Mouse (Mus musculus) heart, embryonic 12.5 days (tissue): Measurements from ENCODE around the gene Fn3k. TPM values are rescaled to one million over a fixed set of nuclear protein-coding genes. Genes with fewer than 3 reads are reported as not detected.
A peak's percentile ranks its signal among the peaks of the same experiment; 100 is the strongest.

Source experiments
- ATAC-seq: fragments of 200-750 bp; cut with Nextera tagmentation; 2 replicates; pipeline ENCODE4 v1.8.0; 2017; ENCODE audit warnings: moderate TSS enrichment, moderate library complexity; ENCODE audit not compliant: insufficient number of reproducible peaks, low FRiP score
- H3K27ac ChIP-seq: fragments of 300-500 bp; sonication (generic); 2 replicates; pipeline ENCODE4 v1.5.1; 2016; ENCODE audit warnings: mild to moderate bottlenecking, moderate library complexity; ENCODE audit not compliant: poor library complexity, severe bottlenecking
- H3K27me3 ChIP-seq: fragments of 300-500 bp; sonication (generic); replicated peaks from 2 replicates; pipeline ENCODE4 v1.6.1; 2016; ENCODE audit warnings: mild to moderate bottlenecking, moderate library complexity
- H3K36me3 ChIP-seq: fragments of 300-500 bp; sonication (generic); 2 replicates; pipeline ENCODE4 v1.6.1; 2016; ENCODE audit warnings: mild to moderate bottlenecking, moderate library complexity
- H3K4me1 ChIP-seq: fragments of 300-500 bp; sonication (generic); replicated peaks from 2 replicates; pipeline ENCODE4 v1.6.1; 2016; ENCODE audit warnings: mild to moderate bottlenecking
- H3K4me2 ChIP-seq: fragments of 300-500 bp; sonication (generic); 2 replicates; pipeline ENCODE4 v1.6.1; 2016; ENCODE audit warnings: mild to moderate bottlenecking, moderate library complexity
- H3K4me3 ChIP-seq: fragments of 300-500 bp; sonication (generic); 2 replicates; pipeline ENCODE4 v1.5.1; 2016; ENCODE audit warnings: mild to moderate bottlenecking
- H3K9ac ChIP-seq: fragments of 300-500 bp; sonication (generic); 2 replicates; pipeline ENCODE4 v1.6.1; 2016; ENCODE audit warnings: mild to moderate bottlenecking, moderate library complexity
- H3K9me3 ChIP-seq: fragments of 300-500 bp; sonication (generic); replicated peaks from 2 replicates; pipeline ENCODE4 v1.6.1; 2016; ENCODE audit warnings: mild to moderate bottlenecking, moderate library complexity
- WGBS: fragments of 180-500 bp; shearing (Covaris S2); methylation state at CpG from one replicate; pipeline ENCODE4 v1.1.7; 2016; 5-methylcytosine and 5-hydroxymethylcytosine counted together
- polyA plus RNA-seq: library from polyadenylated mRNA; unstranded; fragments of >200 nt; fragmentation: Nextera tagmentation; extraction: Ambion mirVana; gene quantifications from 2 replicates; pipeline ENCODE4 v1.2.1, GENCODE M21; 2016

The Fn3k gene
- polyA plus RNA-seq, 1 experiment from 2014 or later: 6.2 TPM

GRCm38 (mm10) chr11:121420379-121420778 is 14.3 kb upstream of the Fn3k start:
- Histone ChIP-seq H3K4me1 (peaks cover 12% of the 10 kb centered on the region), H3K9ac (peak overlapping the region; percentile 58; the same call in 1 of the 2 replicates), H3K27ac (no peak overlapping the region), H3K9me3 (no peaks in the 10 kb centered on the region), H3K27me3 (0 out of 2 replicates have a peak, but pooled peaks cover 3% of the 10 kb centered on the region), H3K4me2 (peak overlapping the region; percentile 83), H3K4me3 (peak overlapping the region; percentile 87), H3K36me3 (no peaks in the 10 kb centered on the region)
- ATAC-seq: no peak
- 54% methylated on average over 5 of the region's 5 CpGs for WGBS

GRCm38 (mm10) chr11:121420830-121421552 is 13.7 kb upstream of the Fn3k start, which contains the start of gene Fn3krp:
Gene Fn3krp, plus strand, starts transcription at chr11:121421401.
- peak; percentile 100 for ATAC-seq
- Histone ChIP-seq H3K27ac (peak within 1 kb of the TSS; percentile 83), H3K4me1 (peaks cover 12% of the 10 kb centered on the region), H3K4me3 (peak within 1 kb of the TSS; percentile 87), H3K27me3 (0 out of 2 replicates have a peak, but pooled peaks cover 3% of the 10 kb centered on the region), H3K9ac (peak within 1 kb of the TSS; percentile 83), H3K4me2 (peak within 1 kb of the TSS; percentile 83), H3K36me3 (no peaks in the 10 kb centered on the region), H3K9me3 (no peaks in the 10 kb centered on the region)
- 1% methylated on average over 28 of the region's 28 CpGs for WGBS

GRCm38 (mm10) chr11:121421553-121422173 is 13.1 kb upstream of the Fn3k start:
- Histone ChIP-seq H3K36me3 (no peaks in the 10 kb centered on the region), H3K4me3 (peak overlapping the region; percentile 87), H3K27ac (peak overlapping the region; percentile 3; the same call in 1 of the 2 replicates), H3K4me2 (peak overlapping the region; percentile 83), H3K9ac (peak overlapping the region; percentile 83), H3K27me3 (0 out of 2 replicates have a peak, but pooled peaks cover 3% of the 10 kb centered on the region), H3K4me1 (peaks cover 12% of the 10 kb centered on the region), H3K9me3 (no peaks in the 10 kb centered on the region)
- whole genome bisulfite sequencing: under 1% methylated on average over 28 of the region's 28 CpGs
- peak; percentile 71 for ATAC-seq

GRCm38 (mm10) chr11:121433397-121433796 is 1.3 kb upstream of the Fn3k start:
- peak overlapping the region; percentile 27 for H3K4me2 ChIP-seq
- H3K27ac ChIP-seq: peak overlapping the region; percentile 71
- WGBS: 42% methylated on average over 4 of the region's 4 CpGs
- no peak overlapping the region for H3K9ac ChIP-seq
- no peak overlapping the region for H3K4me3 ChIP-seq
- peak; percentile 59 for ATAC-seq
- H3K27me3 ChIP-seq: no peaks in the 10 kb centered on the region
- no peaks in the 10 kb centered on the region for H3K9me3 ChIP-seq
- H3K4me1 ChIP-seq: peaks cover 22% of the 10 kb centered on the region
- H3K36me3 ChIP-seq: peaks cover 21% of the 10 kb centered on the region

- no peak overlapping the region for H3K4me3 ChIP-seq
- no peak overlapping the region for H3K27ac ChIP-seq
- H3K9me3 ChIP-seq: no peaks in the 10 kb centered on the region
- H3K36me3 ChIP-seq: no peaks in the 10 kb centered on the region
- ATAC-seq: no peak
- no peak overlapping the region for H3K9ac ChIP-seq
- 59% methylated on average over 5 of the region's 5 CpGs for WGBS
- no peak overlapping the region for H3K4me2 ChIP-seq
- H3K4me1 ChIP-seq: peaks cover 26% of the 10 kb centered on the region
- no peaks in the 10 kb centered on the region for H3K27me3 ChIP-seq
Measured at GRCm38 (mm10) chr11:121437236-121437635, 2.5 kb downstream of the Fn3k start.

GRCm38 (mm10) chr11:121439686-121440292 is 5.1 kb downstream of the Fn3k start:
- Histone ChIP-seq H3K27ac (no peak overlapping the region), H3K4me1 (peaks cover 9% of the 10 kb centered on the region; the same call in 1 of the 2 replicates), H3K9me3 (no peaks in the 10 kb centered on the region), H3K4me2 (no peak overlapping the region), H3K27me3 (0 out of 2 replicates have a peak, but pooled peaks cover 4% of the 10 kb centered on the region), H3K36me3 (no peaks in the 10 kb centered on the region), H3K4me3 (no peak overlapping the region), H3K9ac (no peak overlapping the region)
- WGBS: 64% methylated on average over 5 of the region's 5 CpGs
- no peak for ATAC-seq

- no peak overlapping the region for H3K27ac ChIP-seq
- H3K27me3 ChIP-seq: peaks cover 7% of the 10 kb centered on the region; the same call in 1 of the 2 replicates
- 84% methylated on average over 4 of the region's 4 CpGs for WGBS
- H3K4me1 ChIP-seq: peaks cover 4% of the 10 kb centered on the region; the same call in 1 of the 2 replicates
- ATAC-seq: no peak
- H3K4me3 ChIP-seq: no peak overlapping the region
- no peak overlapping the region for H3K4me2 ChIP-seq
- H3K36me3 ChIP-seq: no peaks in the 10 kb centered on the region
- H3K9ac ChIP-seq: no peak overlapping the region
- no peaks in the 10 kb centered on the region for H3K9me3 ChIP-seq
Measured at GRCm38 (mm10) chr11:121441653-121442052, 6.9 kb downstream of the Fn3k start.

- H3K27me3 ChIP-seq: peaks cover 9% of the 10 kb centered on the region; the same call in 1 of the 2 replicates
- no peak overlapping the region for H3K4me2 ChIP-seq
- no peak overlapping the region for H3K27ac ChIP-seq
- H3K36me3 ChIP-seq: no peaks in the 10 kb centered on the region
- WGBS: 63% methylated on average over 2 of the region's 2 CpGs
- H3K9me3 ChIP-seq: no peaks in the 10 kb centered on the region
- H3K4me1 ChIP-seq: peaks cover 4% of the 10 kb centered on the region; the same call in 1 of the 2 replicates
- ATAC-seq: no peak
- H3K4me3 ChIP-seq: no peak overlapping the region
- no peak overlapping the region for H3K9ac ChIP-seq
Measured at GRCm38 (mm10) chr11:121442076-121442475, 7.4 kb downstream of the Fn3k start.

GRCm38 (mm10) chr11:121451216-121451726 is 16.6 kb downstream of the Fn3k start:
- Histone ChIP-seq H3K27ac (0 out of 2 replicates have a peak overlapping the region, but pooled peaks have one; percentile 56), H3K4me1 (peaks cover 10% of the 10 kb centered on the region), H3K36me3 (peaks cover 8% of the 10 kb centered on the region), H3K9ac (peak overlapping the region; percentile 82), H3K9me3 (no peaks in the 10 kb centered on the region), H3K27me3 (peaks cover 7% of the 10 kb centered on the region; the same call in 1 of the 2 replicates), H3K4me2 (peak overlapping the region; percentile 82), H3K4me3 (peak overlapping the region; percentile 90)
- no peak for ATAC-seq
- 22% methylated on average over 9 of the region's 9 CpGs for WGBS

GRCm38 (mm10) chr11:121451753-121452635 is 17.3 kb downstream of the Fn3k start, which contains the start of gene Tbcd:
Gene Tbcd, plus strand, starts transcription at chr11:121451949.
- H3K4me2 ChIP-seq: peak within 1 kb of the TSS; percentile 82
- peak within 1 kb of the TSS; percentile 82 for H3K9ac ChIP-seq
- ATAC-seq: peak; percentile 94
- H3K27ac ChIP-seq: peak within 1 kb of the TSS; percentile 56
- H3K4me3 ChIP-seq: peak within 1 kb of the TSS; percentile 90
- H3K4me1 ChIP-seq: peaks cover 10% of the 10 kb centered on the region
- no peaks in the 10 kb centered on the region for H3K9me3 ChIP-seq
- under 1% methylated on average over 58 of the region's 58 CpGs for WGBS
- 0 out of 2 replicates have a peak, but pooled peaks cover 3% of the 10 kb centered on the region for H3K27me3 ChIP-seq
- H3K36me3 ChIP-seq: peaks cover 8% of the 10 kb centered on the region
